Mouse (Mus musculus) CD4-positive, CD25-positive, alpha-beta regulatory T cell, adult 9 weeks (primary cell): ENCODE measurements around the gene Olfr222. TPM values are rescaled to one million over a fixed set of nuclear protein-coding genes. Genes with fewer than 3 reads are reported as not detected.

Experiments used
- polyA plus RNA-seq: library from polyadenylated mRNA; unstranded; fragments of 100-300 nt; shearing (Covaris generic); gene quantifications from one replicate; pipeline ENCODE4 v1.2.1, GENCODE M21; 2017

Gene Olfr222
- polyA plus RNA-seq = not detected

DNA sequence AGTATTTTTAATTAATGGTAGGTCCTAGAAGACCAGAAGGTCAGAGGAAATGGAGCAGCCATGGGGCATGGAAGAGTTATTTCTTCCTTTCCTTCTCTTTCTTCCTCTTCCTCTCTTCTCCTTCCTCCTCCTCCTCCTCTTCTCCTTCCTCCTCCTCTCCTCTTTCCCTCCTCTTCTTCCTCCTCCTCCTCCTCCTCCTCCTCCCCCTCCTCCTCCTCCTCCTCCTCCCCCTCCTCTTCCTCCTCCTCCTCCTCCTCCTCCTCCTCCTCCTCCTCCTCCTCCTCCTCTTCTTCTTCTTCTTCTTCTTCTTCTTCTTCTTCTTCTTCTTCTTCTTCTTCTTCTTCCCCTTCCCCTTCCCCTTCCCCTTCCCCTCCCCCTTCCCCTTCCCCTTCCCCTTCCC lies at the start of gene Olfr222:
TSS of gene Olfr222 (minus strand) at position 101 of the 400 bp plus-strand sequence.

DNA sequence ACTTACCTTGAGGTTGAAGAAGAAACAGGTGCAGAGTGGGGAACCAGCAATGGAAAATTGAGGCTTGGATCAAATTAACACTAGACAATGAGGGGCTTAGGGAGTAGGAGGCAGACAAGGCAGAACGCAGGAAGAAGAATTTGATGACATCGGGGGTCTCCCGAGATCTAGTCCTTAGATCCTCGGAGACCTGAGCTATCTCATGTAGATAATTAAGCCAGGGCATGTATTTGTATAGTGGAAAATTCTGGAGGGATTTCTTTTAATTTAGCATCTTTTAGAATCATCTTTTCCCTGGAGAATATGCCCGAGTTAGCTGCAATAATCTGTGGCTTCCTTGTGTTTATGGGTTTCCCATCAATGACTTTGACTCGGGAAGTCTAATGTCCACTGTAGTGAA lies 17.2 kb upstream of the Olfr222 start, which contains the start of gene Olfr223:
TSS of gene Olfr223 (minus strand) at position 101 of the 400 bp plus-strand sequence.

DNA sequence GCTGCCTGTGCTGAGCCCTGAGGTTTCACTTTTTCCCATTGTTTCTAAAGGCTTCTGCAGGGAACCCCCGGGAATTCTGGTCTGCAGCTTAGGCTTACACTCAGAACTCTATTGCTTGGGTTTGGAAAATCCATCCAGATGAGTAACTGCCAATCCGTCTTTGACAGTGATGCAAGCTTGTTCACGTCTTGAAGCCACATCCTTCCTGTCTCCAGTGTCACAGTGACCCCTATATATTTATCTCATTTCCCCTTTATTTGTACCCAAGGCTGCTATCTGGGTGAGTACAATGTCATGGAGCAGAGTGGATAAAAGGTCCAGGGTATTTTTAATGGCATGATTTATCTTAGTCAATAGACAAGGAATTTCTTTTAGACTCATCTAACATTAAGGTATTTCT lies 34.7 kb downstream of the Olfr222 start, which contains the start of gene Nlrp3:
TSS of gene Nlrp3 (plus strand) at position 245 of the 400 bp plus-strand sequence.

GRCm38 (mm10) chr11:59526472-59527080 lies 49.5 kb downstream of the Olfr222 start, which contains the start of gene Zkscan17:
Gene Zkscan17 (minus strand): TSS chr11:59526751.

Other genes with a start within 250 kb of the Olfr222 start
- gene Prss38, start 200.6 kb downstream of the Olfr222 start, polyA plus RNA-seq = not detected
- gene Jmjd4, start 126.2 kb downstream of the Olfr222 start, polyA plus RNA-seq = 15.0 TPM
- gene Snap47, start 125.0 kb downstream of the Olfr222 start, polyA plus RNA-seq = 66.8 TPM
- gene Zfp867, start 103.8 kb downstream of the Olfr222 start, polyA plus RNA-seq = 4.8 TPM
- 29.7 TPM for gene Zkscan17, start 49.5 kb downstream of the Olfr222 start, polyA plus RNA-seq
- gene Nlrp3, start 34.7 kb downstream of the Olfr222 start, polyA plus RNA-seq = not detected
- gene Olfr223, start 17.1 kb upstream of the Olfr222 start, polyA plus RNA-seq = not detected
- 9.3 TPM for gene Mprip, start 85.1 kb upstream of the Olfr222 start, polyA plus RNA-seq
- not detected for gene Pld6, start 211.4 kb upstream of the Olfr222 start, polyA plus RNA-seq
- gene Flcn, start 233.8 kb upstream of the Olfr222 start, polyA plus RNA-seq = 73.4 TPM